Mouse (Mus musculus): ENCODE results near the gene Atxn1.

Gene Atxn1

DNA sequence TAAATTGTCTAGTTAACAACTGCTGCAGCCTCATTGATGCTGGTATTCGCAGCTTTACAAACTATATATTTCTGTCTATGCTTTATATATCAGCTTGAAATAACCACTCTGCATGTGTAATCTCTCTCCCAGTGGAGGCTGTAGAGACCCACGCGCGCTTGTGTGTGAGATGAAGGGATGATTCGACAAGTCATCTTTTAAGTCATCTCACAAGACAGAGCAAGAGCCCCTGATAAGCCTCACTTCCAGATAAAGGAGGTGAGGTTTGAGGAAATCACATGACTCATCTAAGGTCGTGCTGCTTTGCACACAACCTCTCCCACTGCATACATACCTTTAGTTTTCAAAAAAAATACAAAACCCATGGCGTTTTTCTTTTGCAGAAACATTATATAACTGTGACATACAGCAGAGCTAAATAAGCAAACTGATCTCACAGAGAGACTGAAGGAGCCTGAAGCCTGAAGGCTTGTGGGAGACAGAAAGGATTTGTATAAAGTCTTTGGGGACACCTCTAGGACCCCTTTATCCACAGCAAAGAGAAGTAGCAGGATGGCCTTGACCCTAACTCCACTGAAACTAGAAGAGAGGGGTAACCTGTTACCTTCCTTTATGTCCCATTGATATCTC, 219.9 kb downstream of the Atxn1 start:
- TF ChIP-seq GATA4 (IDR thresholded peaks at IDR 0.05; ENCODE audit: insufficient replicate concordance, low read length): no peak

DNA sequence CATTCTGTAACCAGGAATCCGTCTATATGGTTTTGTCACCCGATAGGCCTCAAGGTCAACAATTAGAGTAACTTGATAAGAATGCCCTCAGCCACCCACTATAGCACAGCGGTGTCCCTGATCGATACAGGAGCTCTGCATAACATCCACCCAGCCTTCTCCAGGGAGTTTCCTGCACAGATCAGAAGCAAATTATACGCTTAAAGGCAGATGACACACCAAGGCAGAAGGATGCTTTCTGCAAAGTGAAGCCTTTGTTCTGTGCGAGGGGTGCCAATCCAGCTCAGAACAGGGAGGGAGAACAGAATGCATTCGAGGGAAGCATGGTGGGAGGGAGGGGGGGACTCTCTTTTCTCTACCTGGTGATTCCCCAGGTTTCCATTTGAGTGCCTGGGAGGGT, 221.0 kb downstream of the Atxn1 start:
- TF ChIP-seq GATA4 (IDR thresholded peaks at IDR 0.05; ENCODE audit: insufficient replicate concordance, low read length): no peak

DNA sequence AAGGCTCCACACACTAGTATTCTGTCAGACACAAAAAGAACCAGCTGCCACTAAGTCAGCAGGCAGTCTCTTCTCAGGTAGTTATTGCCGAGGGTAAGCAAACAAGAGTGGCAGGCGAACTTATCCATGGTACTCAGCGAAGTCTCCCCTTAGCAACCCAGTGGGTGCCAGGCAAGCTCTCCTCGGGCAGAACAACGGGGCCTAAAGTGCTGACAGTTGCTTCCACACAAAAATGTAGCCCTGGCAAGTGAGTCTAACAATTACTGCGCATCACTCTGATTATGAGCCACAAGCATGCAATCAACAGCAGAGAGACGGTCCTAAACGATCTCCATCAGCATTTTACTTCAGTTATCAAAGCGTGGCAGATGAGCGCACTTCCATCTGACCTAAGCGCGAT, 224.4 kb downstream of the Atxn1 start:
- TF ChIP-seq GATA4 (IDR thresholded peaks at IDR 0.05; ENCODE audit: insufficient replicate concordance, low read length): no peak

DNA sequence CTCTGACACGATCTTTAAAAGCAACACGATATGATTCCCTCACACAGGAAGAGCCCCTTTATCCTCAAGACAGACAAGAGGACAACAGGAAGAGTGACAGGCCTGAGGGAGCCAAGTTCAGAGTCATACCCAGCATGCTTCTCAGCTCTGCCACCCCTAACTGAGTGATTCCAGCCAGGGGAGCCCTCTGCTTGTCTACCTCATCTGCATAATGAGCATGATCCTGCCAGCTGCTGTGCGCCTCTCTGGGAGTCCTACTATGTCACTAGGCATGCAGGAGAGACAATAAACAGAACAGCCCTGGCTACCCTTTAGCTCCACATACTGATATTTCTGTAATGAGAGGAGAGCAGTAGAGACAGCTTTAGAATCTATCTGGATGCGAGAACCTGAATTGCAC, 228.6 kb downstream of the Atxn1 start:
- TF ChIP-seq GATA4 (IDR thresholded peaks at IDR 0.05; ENCODE audit: insufficient replicate concordance, low read length): no peak

DNA sequence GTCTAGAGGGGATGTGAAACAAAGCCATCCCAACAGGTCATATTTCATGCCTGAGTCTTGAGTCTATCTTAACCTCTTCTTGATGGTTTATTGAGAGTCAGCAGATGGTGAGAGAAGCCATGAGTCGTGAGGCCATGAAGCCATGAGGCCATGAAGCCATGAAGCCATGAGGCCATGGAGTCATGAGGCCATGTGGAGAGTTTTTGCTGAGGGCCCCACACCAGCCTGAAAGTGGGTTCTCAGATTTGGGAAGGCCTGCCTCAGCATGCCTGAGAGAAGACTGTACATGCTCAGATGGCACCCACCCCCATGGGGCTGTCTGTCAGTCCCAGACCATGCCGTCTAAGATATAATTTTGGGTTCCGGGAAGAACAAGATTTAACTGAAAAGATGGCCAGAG, 229.0 kb downstream of the Atxn1 start:
- TF ChIP-seq GATA4 (IDR thresholded peaks at IDR 0.05; ENCODE audit: insufficient replicate concordance, low read length): no peak

DNA sequence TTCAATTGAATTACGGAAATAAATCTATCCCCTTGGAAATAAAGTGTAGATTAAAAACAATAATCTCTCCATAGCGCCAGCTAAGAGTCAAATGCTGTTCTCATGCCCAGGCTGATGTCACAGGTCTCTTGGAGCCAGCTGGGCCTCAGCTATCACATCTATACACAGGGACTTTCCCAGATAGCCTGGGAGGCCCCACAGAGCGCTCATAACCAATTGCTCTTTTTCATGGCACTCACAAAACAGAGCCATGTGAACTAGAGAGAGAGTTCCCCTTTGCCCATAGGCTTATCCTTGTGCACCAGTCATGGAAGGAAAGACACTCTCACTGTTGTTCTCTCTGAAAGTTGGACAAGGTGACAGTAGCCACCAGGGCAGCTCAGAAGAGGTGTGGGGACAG, 230.3 kb downstream of the Atxn1 start:
- TF ChIP-seq GATA4 (IDR thresholded peaks at IDR 0.05; ENCODE audit: insufficient replicate concordance, low read length): no peak

DNA sequence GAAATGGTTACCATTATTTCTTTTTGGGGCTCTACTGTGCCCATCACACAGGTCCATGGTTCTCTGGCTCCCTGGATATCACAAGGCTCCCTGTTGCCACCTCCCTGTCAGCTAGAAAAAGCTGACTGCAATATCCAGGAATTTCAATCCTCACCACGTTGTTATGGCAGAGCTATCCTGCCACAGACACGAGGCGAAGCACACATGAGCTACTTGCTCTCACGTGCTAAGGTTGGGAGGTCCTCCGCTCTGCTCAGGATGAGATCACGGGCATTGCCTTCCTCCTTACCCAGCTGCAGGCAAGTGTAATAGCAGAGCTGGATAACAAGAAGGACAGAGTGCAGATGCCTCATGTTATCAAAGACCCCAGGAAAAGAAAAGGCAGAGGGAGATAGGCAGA, 232.2 kb downstream of the Atxn1 start:
- TF ChIP-seq GATA4 (IDR thresholded peaks at IDR 0.05; ENCODE audit: insufficient replicate concordance, low read length): no peak

DNA sequence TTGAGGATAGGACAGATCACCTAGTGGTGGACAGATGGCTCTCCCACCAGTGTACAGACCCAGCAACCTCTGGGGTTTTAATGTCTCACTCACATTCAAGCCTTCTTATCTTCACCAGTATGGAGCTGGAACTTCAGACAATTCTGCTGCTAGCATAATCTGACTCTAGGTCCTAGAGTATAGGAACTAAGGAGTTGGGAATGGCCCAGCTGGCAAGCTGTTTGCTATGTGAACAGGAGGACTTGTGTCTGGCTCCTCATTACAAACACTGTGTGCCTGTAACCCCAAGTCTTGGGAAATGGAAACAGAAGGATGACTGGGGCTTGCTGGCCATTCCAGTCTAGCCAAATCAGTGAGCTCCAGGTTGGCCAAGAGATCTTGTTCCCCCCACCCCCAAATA, 237.9 kb downstream of the Atxn1 start:
- TF ChIP-seq GATA4 (IDR thresholded peaks at IDR 0.05; ENCODE audit: insufficient replicate concordance, low read length): no peak

DNA sequence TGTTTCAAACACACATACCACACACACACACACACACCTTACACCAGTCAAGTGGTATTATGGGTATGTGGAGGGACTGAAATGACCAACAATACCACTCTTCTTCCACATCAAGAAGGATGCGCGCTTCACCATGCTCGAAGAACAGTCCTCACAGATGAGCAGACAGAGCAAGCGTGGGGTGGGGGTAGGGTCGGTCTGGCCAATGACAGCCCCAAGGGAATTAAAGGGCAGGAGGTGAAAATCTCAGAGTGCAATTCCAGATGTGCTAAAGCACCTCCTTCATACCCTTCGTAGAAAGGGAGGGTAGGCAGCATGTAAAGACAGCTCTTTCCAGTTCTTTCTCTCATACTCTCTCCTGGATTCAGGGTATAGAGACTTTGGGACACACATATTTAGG, 238.6 kb downstream of the Atxn1 start:
- TF ChIP-seq GATA4 (IDR thresholded peaks at IDR 0.05; ENCODE audit: insufficient replicate concordance, low read length): no peak

DNA sequence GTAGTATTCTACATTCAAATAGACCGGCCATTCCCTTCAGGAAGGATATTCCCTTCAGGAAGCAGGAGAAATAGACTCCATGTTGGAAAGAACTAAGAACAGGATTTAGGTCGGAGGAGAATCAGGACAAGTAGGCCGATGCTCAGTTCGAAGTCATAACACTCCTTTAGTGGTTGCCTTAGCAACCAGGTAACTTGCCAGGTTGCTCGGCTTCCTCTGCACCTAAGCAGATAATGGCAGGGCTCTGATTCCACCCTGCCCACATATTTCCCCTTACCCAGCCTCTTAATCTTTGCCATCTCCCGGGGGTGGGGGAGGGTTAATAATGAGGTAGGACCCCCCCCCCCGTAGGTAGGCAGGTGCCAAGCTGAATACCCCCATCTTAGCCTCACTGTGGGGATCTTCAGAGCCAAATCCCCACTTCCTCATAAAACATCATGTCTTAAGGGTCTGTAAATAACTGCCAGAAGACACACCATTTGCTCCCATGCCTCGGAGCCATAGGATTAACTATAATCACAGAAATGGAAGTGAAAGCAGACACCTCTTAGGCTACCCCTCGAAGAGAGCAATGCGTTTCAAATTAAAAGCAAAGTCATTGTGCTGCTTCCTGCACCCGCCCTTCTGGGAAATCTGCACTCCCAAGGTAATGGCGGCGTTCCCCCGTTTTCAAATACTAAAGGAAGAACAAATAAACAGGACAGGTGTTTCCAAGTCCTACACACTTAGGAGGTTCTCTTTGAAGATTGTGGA, 240.1 kb downstream of the Atxn1 start:
- TF ChIP-seq GATA4 (IDR thresholded peaks at IDR 0.05; ENCODE audit: insufficient replicate concordance, low read length): no peak

DNA sequence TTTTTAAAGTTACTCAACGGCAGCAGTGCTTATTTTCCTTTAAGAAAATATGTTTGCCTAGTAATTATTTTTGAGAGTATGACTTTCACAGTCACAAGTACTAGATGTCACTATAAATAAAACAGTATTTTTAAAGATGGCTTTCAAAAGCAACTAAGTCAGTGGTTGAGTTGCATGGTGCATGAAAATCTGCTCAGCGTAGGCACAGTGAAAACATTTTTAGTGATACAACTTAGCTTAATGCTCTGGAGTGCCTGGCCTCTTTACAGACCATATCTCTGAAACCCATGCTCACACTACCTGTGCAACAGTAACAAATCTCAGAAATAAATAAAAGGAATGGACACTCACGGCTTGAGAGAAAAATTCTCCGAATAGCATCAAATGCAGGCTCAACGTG, 241.9 kb downstream of the Atxn1 start:
- TF ChIP-seq GATA4 (IDR thresholded peaks at IDR 0.05; ENCODE audit: insufficient replicate concordance, low read length): no peak

DNA sequence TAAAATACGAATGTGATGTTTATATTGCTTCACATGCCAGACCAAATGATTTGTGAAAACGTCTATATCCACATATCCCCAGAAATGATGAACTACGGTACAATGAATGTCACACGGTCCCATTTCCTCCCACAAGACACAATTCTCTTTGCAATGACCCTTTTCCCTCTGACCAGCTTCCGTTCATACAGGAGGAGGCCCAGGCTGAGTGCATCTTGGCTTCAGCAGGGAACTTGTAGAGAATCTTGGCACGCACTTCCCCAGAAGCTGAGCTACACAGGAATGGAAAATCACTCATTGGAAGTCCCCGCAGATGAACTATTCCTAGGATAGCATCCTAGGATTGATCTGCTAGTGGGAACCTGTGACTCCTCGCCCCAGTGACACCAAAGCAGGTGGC, 243.2 kb downstream of the Atxn1 start:
- TF ChIP-seq GATA4 (IDR thresholded peaks at IDR 0.05; ENCODE audit: insufficient replicate concordance, low read length): no peak; the same call in 1 of the 2 replicates

DNA sequence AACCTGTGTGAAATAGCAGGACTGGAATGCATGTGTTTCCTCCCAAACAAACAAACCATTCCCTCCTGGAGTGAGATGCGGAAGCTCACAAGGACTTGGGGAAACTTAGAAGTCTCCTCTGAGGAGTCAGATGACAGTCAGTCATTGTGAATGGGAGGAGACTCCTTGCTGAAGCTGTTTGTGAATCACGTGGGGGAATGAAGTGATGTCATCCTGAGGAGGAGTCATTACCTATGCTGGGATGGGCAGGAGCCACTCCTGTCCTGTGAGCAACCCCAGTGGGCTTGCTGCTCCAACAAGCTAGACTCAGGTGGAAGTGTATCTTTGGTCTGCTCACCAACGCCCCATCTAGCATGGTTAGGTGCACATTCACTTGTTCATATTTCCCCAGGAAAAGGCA, 246.0 kb downstream of the Atxn1 start:
- TF ChIP-seq GATA4 (IDR thresholded peaks at IDR 0.05; ENCODE audit: insufficient replicate concordance, low read length): no peak

DNA sequence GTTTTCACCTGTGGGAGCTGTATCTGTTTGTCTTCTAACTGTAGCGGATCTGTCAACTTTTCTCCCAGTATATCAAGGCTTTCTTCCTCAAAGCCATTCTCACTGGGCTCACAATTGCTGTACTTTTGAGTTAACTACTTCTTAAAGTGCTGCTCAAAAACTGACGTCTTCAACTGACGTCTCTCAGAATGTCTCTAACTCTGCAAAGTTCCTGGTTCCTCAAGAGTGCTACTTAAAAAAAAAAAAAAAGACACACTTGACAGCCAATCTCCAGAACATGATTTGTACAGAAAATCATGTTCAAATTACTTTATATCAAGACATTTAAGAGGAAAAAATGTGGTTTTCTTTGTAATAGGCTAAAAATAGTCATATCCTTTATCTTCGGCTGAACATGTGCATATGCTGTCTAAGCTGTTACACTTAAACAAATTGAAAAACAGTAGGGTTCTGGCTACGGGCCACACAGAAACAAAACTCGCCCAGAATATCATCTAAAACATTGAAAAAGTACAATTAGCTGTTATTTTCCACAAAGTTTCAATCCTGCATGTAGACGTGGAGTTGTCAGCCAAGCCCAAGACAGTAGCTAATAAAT, 249.1 kb downstream of the Atxn1 start:
- no peak for TF ChIP-seq GATA4 (IDR thresholded peaks at IDR 0.05; ENCODE audit: insufficient replicate concordance, low read length)

DNA sequence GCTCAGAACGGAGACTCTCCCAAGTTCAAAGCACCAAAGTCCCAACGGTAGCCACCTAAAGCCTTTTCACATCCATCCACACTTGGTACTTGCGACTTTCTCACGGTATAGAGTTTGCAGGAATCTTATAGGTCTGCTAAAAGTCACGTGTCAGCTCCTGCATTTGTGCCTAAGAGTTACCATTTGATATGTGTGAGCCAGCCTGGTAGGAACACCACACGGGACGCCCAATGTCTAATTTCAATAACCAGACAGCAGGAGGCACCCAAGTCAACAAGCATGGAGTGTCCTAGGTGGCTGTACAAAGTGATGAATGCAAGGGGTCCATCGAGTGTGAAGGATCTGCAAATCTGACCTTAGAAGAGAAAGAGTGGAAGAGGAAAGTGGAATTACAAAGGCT, 254.8 kb downstream of the Atxn1 start:
- TF ChIP-seq GATA4 (IDR thresholded peaks at IDR 0.05; ENCODE audit: insufficient replicate concordance, low read length): no peak

DNA sequence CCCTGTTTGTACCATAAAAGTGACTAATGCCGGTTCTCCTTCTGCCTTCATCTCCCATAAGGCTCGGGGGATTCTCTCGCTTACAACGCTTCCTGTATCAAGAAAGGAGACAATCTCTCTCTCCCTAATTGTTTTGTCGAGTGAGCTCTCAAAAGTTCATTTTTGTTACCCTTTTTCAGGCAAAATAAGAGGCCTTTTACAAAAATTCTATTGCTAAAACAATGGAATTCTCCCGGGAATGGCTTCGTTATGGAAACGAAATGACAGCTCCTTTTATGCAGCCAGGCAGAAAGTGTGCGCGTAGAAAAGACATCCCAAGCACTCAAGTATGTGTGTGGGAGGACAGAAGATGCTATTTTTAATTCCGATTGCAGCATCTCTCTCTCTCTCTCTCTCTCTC, 255.4 kb downstream of the Atxn1 start:
- TF ChIP-seq GATA4 (IDR thresholded peaks at IDR 0.05; ENCODE audit: insufficient replicate concordance, low read length): no peak

All from liver, adult (tissue).